Comparison of ENCODE assay signal across 9 mouse cellular contexts in genomic region chr10:78163923-78164322, GRCm38 (mm10). TPM values are rescaled to one million over a fixed set of nuclear protein-coding genes. Genes with fewer than 3 reads are reported as not detected.
A peak's percentile ranks its signal among the peaks of the same experiment; 100 is the strongest.
DNase-seq lines count a peak whose midpoint lies in the region; ATAC-seq and TF ChIP-seq lines count a peak whose summit lies in the region.
"Had no signal": no experiment of that assay in that cellular context is flagged by ENCODE, and none has a peak within 500 bp of the region (broad histone marks: within the 10 kb centered on the region; RNA-seq: fewer than 3 reads in every experiment).

No protein-coding gene starts in this region.

- peak; percentile 68 for DNase-seq in cerebellum, adult 11 months
- DNase-seq in 3T3-L1 (ENCODE audit: low read depth, low spot score): peak; percentile 87
- peak; percentile 86 for DNase-seq in adrenal gland, postnatal 14 days
- peak; percentile 69 for DNase-seq in embryonic facial prominence, embryonic 10.5 days (ENCODE audit: low spot score)
- peak; percentile 70 for DNase-seq in kidney, adult 9 months
- peak; percentile 55 for DNase-seq in lung, adult 2 months
- DNase-seq in skeletal muscle tissue, adult 2 months (ENCODE audit: low read depth, low spot score): peak; percentile 60

- WGBS in embryonic facial prominence, embryonic 10.5 days: 42% methylated on average over 4 of the region's 4 CpGs
- 22% methylated on average over 4 of the region's 4 CpGs for WGBS in lung, adult 2 months

- H3K9me3 ChIP-seq in embryonic facial prominence, embryonic 10.5 days: no peaks in the 10 kb centered on the region
- H3K9me3 ChIP-seq: heart, embryonic 15.5 days had no signal

- no peaks in the 10 kb centered on the region for H3K27me3 ChIP-seq in embryonic facial prominence, embryonic 10.5 days (replicated peaks; ENCODE audit: low read depth, poor library complexity, severe bottlenecking)
- H3K27me3 ChIP-seq: heart, embryonic 15.5 days had no signal

- H3K36me3 ChIP-seq in embryonic facial prominence, embryonic 10.5 days (replicated peaks): peaks cover 69% of the 10 kb centered on the region

- no peak overlapping the region for H3K27ac ChIP-seq in embryonic facial prominence, embryonic 10.5 days (replicated peaks)
- H3K27ac ChIP-seq: heart, embryonic 15.5 days had no signal

- no peak for ATAC-seq in cerebellum, adult (ENCODE audit: insufficient number of reproducible peaks, low FRiP score, low TSS enrichment)

- peak; percentile 88 for TF ChIP-seq CTCF in lung, adult 2 months (IDR thresholded peaks at IDR 0.05; ENCODE audit: insufficient read depth, low read length)

- H3K4me3 ChIP-seq in embryonic facial prominence, embryonic 10.5 days: no peak overlapping the region
- no peak overlapping the region for H3K4me3 ChIP-seq in lung, adult 2 months (replicated peaks; ENCODE audit: extremely low read depth, low read depth, low read length)
- H3K4me3 ChIP-seq: heart, embryonic 15.5 days had no signal

- peaks cover 17% of the 10 kb centered on the region for H3K4me1 ChIP-seq in embryonic facial prominence, embryonic 10.5 days
- H3K4me1 ChIP-seq in lung, adult 2 months (ENCODE audit: control insufficient read depth, insufficient read depth, low read length): peaks cover 5% of the 10 kb centered on the region; the same call in 1 of the 2 replicates

- TF ChIP-seq POLR2A in lung, adult 2 months (IDR thresholded peaks at IDR 0.05; ENCODE audit: borderline replicate concordance, extremely low read depth, low read depth, low read length): no peak

RNA-seq across cellular contexts. Expression of gene D10Jhu81e, which starts 5.7 kb away (rescaled TPM):
- 249 and 251 TPM in 2 replicates for total RNA-seq in adrenal gland, postnatal 14 days (2021)
- 17.0 and 17.6 TPM in 2 replicates for polyA plus RNA-seq in embryonic facial prominence, embryonic 10.5 days (2016; fragmentation: Nextera tagmentation; extraction: Ambion mirVana)
- 105 and 113 TPM in 2 replicates for polyA plus RNA-seq in lung, adult 2 months (2012; rRNA removed)

RNA-seq across cellular contexts. Expression of gene Pwp2, which starts 21.0 kb away (rescaled TPM):
- 16.5 and 17.9 TPM in 2 replicates for total RNA-seq in adrenal gland, postnatal 14 days (2021)
- polyA plus RNA-seq in embryonic facial prominence, embryonic 10.5 days (2016; fragmentation: Nextera tagmentation; extraction: Ambion mirVana): 32.1 and 35.3 TPM in 2 replicates
- polyA plus RNA-seq in lung, adult 2 months (2012; rRNA removed): 6.7 and 8.7 TPM in 2 replicates
